Mouse (Mus musculus) gastrocnemius, postnatal 10 days (tissue): Measurements from ENCODE around the gene Zfp618. TPM values are rescaled to one million over a fixed set of nuclear protein-coding genes. Genes with fewer than 3 reads are reported as not detected.
A peak's percentile ranks its signal among the peaks of the same experiment; 100 is the strongest.

ENCODE experiments used
- DNase-seq: peaks from one replicate; pipeline ENCODE4 v3.0.0; 2021; ENCODE audit warnings: mixed read lengths
- total RNA-seq, 2 experiments: library from RNA; stranded (reverse); gene quantifications; 2 replicates each; pipeline ENCODE4 v1.2.3; 2021

Zfp618 gene
- total RNA-seq, 2 experiments from 2014 or later = 1.9 to 3.0 TPM

DNA sequence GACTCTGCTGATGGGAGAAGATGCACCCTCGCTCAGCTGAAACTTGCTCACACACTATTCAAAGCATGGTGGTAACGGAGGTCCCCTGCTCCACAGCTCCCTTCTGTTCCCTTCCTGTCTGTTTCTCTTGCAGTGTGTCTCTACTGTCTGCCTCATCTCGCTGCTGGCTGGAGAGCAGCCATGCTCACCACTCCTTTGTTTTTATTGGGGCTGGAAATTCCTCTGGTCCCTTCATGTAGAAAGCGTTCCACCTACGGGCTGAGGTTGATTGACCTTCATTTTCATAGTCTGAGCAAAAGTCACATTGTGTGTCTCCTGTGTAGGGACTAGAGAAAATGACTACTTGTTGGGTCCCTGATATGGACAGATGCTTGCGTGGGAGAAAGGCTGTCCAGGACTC, 102.4 kb downstream of the Zfp618 start:
- no peak for DNase-seq

DNA sequence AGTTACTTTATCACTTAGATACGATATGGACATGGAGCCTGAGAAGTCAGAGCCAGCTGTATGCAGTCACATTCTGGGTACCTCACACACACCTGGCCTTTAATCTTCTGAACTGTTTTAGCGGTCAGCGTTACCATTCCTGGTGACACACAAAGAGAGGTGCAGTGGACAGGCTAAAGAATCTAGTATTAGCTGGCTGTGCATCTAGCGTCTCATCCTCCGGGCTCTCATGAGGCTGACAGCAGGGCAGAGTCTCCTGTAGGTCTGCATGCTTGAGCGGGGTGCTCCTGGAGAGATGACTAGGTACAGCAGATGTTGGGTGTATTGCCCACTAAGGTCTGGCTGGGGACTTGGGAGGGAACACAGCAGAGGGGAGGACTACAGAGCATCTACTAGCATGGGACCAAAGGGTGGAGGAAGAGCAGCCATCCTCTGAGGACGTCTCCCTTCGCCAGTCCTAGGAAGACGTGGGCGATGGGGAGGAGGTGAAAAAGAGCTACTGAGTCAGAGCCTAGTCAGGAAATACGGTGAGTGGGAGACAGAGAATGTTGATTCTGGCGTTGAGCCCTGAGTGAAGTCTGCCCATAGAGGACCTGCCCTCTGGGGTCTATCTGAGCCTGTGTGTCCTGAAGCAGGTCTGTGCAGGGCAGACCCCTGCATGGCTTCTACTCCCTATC, 103.3 kb downstream of the Zfp618 start:
- DNase-seq = no peak

DNA sequence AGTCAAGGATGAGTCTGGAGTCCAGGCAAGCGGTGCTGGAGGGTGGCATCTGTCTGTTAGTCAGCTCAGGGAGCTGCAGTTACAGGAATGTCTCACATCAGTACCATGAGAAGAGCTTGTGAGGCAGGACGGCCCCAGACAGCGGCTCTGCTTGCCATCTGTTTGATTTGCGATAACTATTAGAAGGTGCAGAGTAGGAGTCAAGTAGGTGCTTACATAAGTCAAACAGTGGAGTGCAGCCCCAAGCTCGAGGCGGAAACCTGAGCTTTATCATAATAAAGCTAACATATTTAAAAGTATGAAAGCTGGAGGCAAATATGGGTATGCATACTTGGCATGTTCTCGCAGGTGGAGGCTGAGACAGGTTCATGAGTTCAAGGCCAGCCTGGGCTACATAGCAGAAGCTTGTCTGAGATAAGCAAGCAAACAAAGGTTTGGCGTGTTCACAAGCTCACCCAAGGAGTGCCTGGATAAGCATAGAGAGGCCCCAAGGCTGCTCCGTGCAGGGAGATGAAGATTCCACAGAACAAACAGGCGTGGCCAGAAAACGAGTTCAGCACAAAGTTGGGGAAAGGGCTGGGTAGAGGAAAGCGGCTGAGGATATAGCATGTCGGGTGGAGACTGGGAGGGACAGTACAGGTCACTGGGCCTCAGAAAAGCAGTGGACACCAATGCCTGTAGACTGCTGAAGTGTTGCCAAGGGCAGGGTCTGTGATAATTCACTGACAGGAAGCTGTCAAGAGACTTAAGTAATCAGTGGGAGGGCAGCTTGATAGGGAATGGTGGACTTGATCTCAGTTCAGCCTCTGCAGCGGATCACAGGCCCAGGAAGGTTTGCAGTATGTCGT, 106.3 kb downstream of the Zfp618 start:
- no peak for DNase-seq

DNA sequence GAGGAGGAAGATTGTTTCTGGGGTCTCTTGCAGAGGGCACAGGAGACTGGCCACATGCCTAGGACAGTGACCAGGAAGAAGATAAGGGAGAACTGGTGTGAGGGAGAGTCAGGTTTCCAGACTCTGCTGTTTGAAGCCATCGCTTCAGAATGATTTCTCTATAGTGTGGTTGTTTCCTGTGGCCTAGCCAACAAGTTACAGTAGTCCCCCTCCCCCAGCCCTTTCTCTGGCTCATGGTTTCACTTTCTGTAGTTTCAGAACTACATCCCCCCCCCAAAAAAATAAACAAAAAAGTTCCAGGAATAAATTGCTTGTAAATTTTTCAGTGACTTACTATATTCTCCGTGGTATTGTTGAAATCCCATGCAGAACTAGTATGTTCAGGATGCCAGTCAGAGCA, 107.8 kb downstream of the Zfp618 start:
- DNase-seq = no peak

DNA sequence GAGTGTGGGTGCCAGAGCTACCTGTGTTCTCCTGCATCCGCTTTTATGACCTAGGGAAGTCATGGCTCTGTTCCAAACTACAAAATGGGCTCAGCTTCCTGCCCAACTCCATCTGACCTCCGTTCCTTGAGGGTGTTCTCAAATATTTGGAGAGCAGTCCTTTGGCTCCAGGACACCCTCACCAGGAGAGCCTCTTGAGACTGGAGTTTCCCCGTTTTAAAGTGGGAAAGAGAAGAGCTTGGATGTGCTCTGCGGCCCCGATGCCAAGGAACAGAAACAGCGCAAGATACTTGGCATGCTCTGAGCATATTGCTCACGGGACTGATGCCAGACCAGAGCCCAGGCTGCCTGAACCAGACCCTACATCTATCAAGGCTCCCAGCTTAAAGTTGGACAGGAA, 113.8 kb downstream of the Zfp618 start:
- DNase-seq = no peak

DNA sequence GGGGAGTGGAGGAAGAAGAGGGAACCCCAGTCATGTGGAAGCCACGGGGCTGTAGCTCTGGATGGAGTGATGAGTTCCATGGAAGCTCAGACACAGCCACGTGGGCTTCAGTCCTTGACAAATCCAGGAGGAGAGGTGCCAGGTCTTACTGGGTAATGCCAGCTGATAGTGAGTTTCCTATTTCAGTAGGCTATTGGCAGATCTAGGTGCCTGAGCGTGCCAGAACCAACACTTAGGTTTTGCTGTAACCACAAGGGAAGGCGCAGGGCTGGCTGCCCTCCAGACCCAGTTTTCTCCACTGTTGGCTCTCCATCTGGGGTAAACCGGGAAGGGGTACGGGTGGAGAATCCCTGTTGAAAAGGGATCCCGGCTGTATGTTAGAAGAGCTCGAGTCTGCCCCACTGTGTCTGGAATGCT, 119.1 kb downstream of the Zfp618 start:
- DNase-seq = peak; percentile 61

DNA sequence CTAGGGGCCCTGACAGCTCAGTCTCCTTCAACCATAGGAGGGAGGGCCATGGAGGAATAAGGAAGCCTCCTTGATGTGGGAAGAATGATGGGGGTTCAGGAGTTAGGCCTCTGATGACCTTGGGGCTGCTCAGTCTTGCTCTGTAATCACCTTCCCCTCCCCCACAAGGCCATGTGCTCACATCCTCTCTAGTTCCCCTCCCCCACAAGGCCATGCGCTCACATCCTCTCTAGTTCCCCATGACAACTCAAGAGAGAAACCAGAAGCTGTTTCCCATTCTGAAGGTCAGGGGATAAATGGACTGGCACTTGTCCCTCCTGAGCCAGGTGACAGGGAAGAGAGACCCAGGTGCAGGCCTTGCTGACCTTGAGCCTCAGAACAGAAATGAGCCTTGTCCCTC, 124.1 kb downstream of the Zfp618 start:
- DNase-seq = no peak

DNA sequence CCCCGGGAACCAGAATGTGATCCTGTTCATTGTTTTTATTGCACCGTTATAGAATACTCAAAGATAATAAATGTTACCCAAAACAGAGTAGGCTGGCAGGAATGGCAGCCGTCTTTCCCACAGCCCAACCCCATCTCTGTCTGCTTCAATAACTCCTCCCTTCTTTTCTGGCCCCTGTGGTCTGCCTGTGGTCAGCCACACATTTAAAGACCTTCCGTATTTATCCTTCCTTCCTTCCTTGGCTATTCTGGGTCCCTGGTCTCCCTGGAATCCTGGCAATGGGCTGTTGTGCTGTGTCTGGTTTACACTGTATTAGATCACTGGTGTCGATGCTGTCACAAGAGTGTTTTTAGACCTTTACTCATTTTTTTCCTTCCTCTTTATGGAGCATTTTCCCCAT, 125.8 kb downstream of the Zfp618 start:
- DNase-seq = no peak

DNA sequence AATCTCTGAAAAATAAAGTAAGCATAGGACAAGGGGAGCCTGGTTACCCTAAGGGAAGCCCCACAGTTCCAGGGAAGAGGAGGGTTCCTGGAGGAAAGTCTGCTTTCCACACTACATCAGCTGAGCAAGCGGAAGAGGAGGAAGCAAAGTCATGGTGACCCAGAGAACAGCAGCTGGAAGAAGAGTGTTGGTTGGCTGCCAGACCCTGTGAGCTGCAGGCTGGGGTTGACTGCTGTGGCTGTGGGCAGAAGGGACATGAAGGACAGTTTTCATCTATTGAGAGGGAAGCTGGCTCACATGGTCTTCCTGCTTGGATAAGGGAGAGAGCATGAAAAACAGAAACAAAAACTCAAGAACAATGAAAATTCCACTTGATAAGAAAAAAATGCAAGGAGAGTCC, 132.2 kb downstream of the Zfp618 start:
- DNase-seq = peak; percentile 53

DNA sequence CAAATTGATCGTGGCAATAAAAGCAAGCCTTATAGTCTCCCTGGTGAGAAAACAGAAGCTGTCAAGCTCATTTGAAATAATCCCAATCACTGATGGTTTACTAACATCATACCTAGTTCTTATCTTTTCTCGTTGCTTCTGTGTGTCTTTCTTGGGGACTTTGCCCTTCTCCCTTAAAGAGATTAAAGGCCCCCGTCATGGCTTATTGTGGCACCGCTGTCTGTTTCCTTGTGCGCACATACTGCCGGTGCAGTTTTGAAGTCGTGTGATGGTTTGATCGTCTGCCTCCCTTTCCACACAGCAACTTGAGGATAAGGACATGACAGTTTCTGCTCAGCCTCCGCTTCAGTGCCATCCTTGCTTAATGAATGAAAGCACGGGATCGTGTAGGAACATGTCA, 135.1 kb downstream of the Zfp618 start:
- no peak for DNase-seq

DNA sequence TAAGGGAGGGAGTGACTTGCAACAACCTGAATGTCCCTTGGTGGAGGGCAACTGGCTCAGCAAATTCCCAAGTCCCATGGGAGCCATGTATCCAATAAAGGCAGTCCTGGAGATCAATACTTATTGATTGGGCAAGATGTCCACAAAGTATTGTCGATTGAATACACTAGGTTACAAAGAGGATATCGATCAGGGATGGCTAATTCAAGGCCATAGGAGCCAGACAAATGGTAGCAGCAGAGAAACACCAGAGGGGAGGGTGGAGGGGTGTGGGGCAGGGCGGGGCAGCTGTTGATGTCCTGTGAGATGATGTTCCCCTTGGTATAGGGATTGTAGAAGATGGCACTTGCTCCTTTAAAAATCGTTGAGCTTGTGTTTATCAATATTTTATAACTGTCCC, 136.7 kb downstream of the Zfp618 start:
- no peak for DNase-seq

DNA sequence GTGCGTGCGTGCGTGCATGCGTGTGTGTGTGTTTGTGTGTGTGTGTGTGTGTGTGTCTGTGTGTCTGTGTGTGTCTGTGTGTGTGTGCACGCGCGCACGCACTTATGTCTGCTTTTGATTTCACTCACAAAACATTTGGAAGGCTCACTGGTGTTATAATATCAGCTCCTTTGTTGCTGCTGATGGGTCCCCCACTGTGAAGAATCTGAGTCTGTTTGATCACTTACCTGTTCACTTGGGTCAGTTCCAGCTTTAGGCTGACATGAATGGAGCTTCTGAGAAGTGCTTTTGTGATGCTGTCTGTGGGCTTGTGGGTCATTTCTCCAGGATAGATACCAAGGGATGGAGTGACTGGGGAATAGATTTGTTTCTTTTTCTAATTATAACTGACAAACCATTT, 140.3 kb downstream of the Zfp618 start:
- no peak for DNase-seq

DNA sequence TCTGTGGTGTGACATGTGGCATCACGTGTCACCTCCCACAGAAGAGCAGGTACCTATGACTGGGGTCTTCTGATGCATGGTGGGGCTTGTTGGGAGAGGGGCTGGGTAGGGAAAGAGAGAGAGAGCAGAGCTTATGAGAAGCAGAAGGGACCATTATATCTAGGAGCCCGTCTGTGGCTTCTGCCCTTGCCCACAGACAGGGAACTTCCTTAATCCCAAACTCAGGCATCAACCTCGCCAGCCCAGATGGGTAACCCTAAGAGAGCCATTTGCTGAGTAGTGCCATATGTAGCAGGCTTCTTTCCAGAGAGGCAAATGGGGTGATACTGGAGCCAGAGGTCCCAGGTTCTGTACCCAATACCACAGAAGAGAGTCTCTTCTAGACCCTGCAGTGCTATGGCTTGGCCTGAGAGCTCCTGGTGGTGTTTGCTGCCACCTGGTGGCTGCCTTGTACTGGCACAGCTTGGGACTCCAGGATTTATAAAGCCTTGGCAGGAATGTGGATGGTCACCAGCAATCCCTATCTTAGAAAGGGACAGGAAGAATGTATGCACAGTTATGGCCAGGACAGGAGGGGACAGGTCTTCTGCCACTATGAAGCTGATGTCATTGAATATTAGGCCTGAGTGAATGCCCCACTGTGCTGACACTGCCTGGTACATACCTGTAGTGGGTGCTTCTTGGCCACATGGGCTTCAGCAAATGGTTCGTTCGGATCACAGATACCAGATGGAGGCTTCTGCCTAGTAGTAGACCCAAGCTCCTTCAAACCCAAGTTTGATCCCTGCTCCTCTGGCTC, 153.5 kb downstream of the Zfp618 start:
- peak; percentile 84 for DNase-seq

DNA sequence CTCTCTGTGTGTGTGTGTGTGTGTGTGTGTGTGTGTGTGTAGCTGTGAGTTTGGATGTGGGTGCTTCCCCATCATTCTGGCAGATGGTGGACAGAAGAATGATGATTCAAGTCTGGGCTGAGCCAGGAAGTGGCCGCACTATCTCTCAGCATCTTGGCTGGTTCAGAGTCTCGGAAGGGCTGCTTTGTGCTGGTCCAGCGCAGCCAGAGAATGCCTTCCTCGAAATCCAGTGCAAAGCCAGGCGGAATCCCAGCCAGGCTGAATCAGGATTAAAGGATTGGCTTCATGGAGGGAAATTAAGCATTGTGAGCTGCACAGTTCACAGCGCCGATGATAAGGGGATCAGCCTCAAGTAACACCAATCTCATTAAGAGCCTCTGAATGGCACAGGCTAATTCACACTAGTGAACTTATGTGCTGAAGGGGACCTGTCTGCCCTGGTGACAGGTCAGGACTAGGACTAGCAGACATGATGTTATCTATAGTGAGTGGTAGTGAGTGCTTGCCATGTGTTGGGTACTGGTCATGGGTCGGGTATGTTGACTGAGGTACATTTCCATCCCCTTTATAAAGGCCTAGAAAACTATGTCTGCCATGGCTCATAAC, 159.6 kb downstream of the Zfp618 start:
- DNase-seq = no peak

DNA sequence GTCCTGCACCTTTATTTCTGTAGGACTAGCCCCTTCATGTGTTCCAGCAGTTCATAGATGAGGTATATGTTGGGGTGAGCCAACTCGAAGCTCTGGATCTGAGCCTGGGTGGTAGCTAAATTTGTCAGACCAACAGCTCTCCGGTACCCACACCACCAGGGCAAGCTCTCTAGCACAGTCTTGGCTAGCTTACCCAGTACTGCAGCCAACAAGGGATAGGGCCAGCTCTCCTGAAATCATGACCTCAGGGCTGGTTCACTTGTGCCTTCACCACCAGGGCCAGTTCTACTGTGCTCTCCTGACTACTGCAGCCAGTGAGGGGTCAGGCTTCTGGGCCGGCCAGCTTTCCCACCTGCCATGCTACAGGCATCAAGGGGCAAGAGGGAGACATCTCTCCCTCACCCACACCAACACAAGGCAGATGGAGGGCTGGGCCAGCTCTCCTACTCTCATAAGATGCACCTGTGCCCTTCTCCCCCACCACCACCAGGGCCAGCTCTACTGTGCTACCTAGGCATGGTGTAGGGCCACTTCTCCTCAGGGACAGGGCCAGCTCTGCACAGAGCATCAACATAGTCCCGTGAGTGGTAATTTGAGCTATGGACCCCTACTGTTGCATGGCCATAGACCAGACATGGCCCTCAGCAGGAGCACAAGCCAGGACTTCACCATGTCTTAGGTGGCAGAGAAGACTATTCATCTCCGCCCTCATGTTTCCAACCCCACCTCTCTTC, 164.7 kb downstream of the Zfp618 start:
- peak; percentile 31 for DNase-seq

DNA sequence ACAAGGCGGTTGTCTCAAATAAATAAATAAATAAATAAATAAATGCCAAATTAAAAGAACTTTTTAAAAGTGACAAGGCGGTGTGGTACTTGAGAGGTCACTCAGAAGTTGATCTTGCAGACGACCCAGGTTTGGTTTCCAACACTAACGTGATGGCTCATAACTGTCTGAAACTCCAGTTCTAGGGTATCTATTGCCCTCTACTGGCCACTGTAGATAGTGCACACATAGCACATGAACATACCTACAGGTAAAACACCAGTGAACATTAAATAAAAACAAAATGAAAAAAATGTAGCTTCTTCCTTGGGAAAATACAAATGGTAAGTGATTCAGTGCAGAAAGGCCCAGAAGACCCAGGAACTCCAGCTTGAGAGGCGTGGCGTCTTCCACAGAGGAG, 181.9 kb downstream of the Zfp618 start:
- no peak for DNase-seq

DNA sequence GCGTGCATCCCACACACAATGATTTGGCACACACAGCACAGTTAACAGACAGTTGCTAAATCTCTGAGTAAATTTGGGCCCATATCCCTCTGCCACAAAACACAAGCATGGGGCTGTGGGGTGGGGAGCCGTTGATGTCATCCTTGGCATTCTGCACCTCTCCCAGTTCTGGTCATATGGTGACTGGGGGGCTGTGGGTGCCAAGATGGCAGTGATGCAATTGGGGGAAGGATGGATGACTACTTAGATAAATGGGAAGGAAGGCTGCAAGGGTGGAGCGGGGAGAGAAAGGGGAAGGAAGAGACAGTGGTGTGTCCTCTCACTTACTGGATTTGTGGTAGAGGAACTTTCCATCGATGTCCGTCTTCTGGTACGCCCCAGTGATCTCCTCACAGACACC, 185.8 kb downstream of the Zfp618 start:
- no peak for DNase-seq

DNA sequence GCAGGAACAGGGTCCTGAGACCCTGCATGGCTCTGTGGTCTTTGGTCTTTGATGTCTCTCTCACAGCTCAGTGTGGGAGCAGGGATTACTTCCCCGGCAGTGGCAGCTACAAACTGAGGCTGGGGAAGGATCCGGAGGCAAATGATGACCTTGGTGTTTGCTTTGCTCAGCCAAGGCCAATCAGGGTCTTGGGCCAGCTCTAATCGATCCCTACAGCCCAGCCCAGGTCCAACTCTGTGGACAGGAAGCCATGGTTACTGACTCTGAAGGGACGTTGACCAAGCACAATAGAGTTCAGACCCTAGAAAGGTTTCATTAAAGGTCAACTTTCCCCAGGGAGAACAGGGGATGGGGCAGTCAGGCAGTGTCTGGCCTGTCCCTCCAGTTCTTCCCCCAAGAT, 188.7 kb downstream of the Zfp618 start:
- DNase-seq = no peak

DNA sequence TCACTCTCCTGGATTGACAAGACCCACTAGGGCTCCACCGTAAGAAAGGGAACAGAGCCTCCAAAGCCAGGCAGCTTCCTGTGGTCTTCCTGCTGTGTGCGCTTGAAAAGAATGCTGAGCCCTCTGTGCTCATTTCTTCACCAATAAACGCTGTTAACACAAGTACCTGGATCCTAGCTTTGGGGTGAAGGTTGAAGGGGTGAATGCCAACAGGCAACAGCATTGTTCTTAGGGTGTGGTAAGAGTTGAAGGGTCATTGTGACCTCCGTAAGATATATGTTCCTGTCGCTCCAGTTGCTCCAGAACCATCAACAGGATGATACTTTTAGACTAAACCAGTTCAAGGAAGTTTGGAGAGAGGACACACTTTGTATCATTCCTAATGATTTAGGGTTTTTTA, 189.3 kb downstream of the Zfp618 start, which contains the start of gene Ambp:
Ambp (minus strand) TSS at position 101 of the 400 bp plus-strand sequence.
- DNase-seq = no peak

DNA sequence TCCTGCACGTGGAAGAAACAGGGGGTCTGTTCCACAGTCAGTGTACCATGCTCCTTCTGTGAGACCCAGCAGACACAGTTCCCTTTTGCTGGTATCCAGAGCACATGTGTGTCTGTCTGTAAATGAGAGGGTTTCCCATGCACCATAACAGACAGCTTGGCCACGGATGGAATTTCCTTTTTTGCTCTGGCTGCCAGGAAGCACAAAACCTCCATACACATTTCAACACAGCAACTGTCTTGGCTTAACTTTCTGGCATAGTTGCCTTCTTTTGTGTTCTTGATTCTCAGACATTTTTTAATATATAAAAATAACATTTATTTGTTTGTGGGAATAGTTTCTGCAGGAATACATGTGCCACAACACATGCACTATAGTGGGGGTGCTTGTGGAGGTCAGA, 190.2 kb downstream of the Zfp618 start:
- DNase-seq = no peak

DNA sequence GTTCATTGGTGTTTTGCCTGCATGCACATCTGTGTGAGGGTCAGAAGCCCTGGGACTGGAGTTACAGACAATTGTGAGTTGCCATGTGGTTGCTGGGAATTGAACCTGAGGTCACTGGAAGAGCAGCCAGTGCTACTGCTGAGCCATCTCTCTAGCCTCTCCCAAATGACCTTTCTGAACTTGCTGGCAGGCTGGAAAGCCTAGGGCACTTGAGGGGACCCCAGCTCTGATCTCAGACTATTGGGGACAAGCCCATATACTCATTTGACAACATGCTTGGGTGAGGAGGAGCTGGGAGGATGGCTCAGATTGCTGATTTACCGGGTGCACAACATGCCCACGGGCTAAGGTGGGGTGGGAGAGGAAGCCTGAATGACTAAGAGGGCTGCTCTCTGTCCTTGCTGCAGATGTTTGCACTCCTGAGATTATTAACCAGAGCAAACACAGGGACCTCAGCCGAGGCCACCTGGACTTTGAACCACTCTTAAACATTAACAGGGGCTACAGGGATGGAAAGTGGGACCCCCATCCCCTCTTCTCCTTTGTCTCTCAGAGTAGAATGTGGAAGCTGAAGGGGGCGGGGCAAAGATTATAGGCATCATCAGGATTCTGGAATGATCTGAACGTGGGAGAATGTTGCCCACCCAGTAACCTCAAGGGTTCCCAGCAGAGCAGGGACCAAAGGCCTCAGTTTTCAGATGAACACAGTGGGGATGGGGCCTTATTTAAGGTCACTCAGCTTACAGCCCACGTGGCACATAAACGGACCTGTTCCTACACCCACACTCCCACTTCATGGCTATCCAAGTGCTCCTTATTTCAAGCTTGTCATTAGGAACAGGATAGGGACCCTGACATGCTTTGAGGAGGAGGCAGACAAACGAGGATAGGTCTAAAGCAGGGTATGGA, 191.6 kb downstream of the Zfp618 start:
- DNase-seq = no peak
